13 mouse cellular contexts compared by ENCODE assay signal in the genomic region with DNA sequence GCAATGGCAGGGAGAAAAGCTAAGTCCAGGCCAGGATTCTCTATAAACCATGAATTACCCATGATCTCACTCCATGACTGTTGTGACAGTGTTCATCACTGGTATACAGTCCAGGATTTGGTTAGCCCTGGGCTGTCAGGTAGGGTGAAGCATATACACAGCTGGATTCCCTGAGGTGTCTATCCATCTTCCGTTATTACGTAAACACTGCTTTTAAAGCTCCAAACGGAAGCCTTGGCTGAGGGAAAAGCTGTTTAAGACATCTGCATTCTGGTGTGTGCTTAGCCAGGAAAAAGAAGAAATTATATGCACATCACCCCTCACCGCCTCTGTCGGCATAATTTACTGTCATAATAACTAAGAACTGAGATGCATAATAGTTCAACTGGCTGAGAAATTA.
A peak's percentile ranks its signal among the peaks of the same experiment; 100 is the strongest.
DNase-seq lines count a peak whose midpoint lies in the region; ATAC-seq lines count a peak whose summit lies in the region.
"Had no signal": no experiment of that assay in that cellular context is flagged by ENCODE, and none has a peak within 500 bp of the region (broad histone marks: within the 10 kb centered on the region; RNA-seq: fewer than 3 reads in every experiment).

No protein-coding gene starts in this region.

- H3K4me3 ChIP-seq in brown adipose tissue, adult 24 weeks (ENCODE audit: insufficient read depth, low read depth, low read length): no peak overlapping the region
- H3K4me3 ChIP-seq in forebrain, embryonic 16.5 days (replicated peaks; ENCODE audit: low read length): no peak overlapping the region
- no peak overlapping the region for H3K4me3 ChIP-seq in midbrain, embryonic 15.5 days
- H3K4me3 ChIP-seq: heart, embryonic 10.5 days; liver, embryonic 12.5 days had no signal

- H3K4me1 ChIP-seq in brown adipose tissue, adult 24 weeks (ENCODE audit: control insufficient read depth, insufficient read depth, insufficient read length, low read length): peaks cover 5% of the 10 kb centered on the region; the same call in 1 of the 2 replicates
- H3K4me1 ChIP-seq in forebrain, embryonic 16.5 days (replicated peaks; ENCODE audit: control insufficient read depth, insufficient read depth, low read length): peaks cover 16% of the 10 kb centered on the region
- peaks cover 20% of the 10 kb centered on the region for H3K4me1 ChIP-seq in midbrain, embryonic 15.5 days
- H3K4me1 ChIP-seq: liver, embryonic 12.5 days had no signal

- H3K27me3 ChIP-seq in forebrain, embryonic 16.5 days (replicated peaks; ENCODE audit: control insufficient read depth, insufficient read depth, low read length): no peaks in the 10 kb centered on the region
- no peaks in the 10 kb centered on the region for H3K27me3 ChIP-seq in midbrain, embryonic 15.5 days (replicated peaks)
- H3K27me3 ChIP-seq: liver, embryonic 12.5 days had no signal

- H3K9me3 ChIP-seq in forebrain, embryonic 16.5 days (ENCODE audit: control insufficient read depth, low read length): no peaks in the 10 kb centered on the region
- H3K9me3 ChIP-seq in midbrain, embryonic 15.5 days: no peaks in the 10 kb centered on the region
- H3K9me3 ChIP-seq: heart, embryonic 10.5 days; liver, embryonic 12.5 days had no signal

- H3K27ac ChIP-seq in brown adipose tissue, adult 24 weeks (replicated peaks; ENCODE audit: low read depth, low read length): 0 out of 2 replicates have a peak overlapping the region, but pooled peaks have one; percentile 5
- peak overlapping the region; percentile 80 for H3K27ac ChIP-seq in forebrain, embryonic 16.5 days (ENCODE audit: low read length)
- peak overlapping the region; percentile 68 for H3K27ac ChIP-seq in midbrain, embryonic 15.5 days
- H3K27ac ChIP-seq: heart, embryonic 10.5 days; liver, embryonic 12.5 days had no signal

- no peaks in the 10 kb centered on the region; the same call in 1 of the 2 replicates for H3K36me3 ChIP-seq in forebrain, embryonic 16.5 days (ENCODE audit: control insufficient read depth, insufficient read depth)
- H3K36me3 ChIP-seq in midbrain, embryonic 15.5 days (replicated peaks): 0 out of 2 replicates have a peak, but pooled peaks cover 7% of the 10 kb centered on the region
- H3K36me3 ChIP-seq: liver, embryonic 12.5 days had no signal

- peak; percentile 16 for DNase-seq in kidney, postnatal 10 days
- DNase-seq in kidney, adult 18-20 months: no peak
- no peak for DNase-seq in layer of hippocampus, postnatal 25 days (ENCODE audit: extremely low spot score in 1 of 2, low spot score in 1 of 2)
- no peak for DNase-seq in urinary bladder, postnatal 10 days (ENCODE audit: low spot score)
- DNase-seq: cerebellum, postnatal 25 days; heart, postnatal 36 days; kidney, postnatal 25 days; lung, postnatal 10 days had no signal

- ATAC-seq in forebrain, embryonic 16.5 days: peak; percentile 60
- ATAC-seq in midbrain, embryonic 15.5 days (replicated peaks): peak; percentile 83; the same call in 1 of the 2 replicates
- ATAC-seq: liver, embryonic 12.5 days had no signal

- no peak overlapping the region for H3K4me2 ChIP-seq in forebrain, embryonic 16.5 days (ENCODE audit: low read length)
- H3K4me2 ChIP-seq in midbrain, embryonic 15.5 days: no peak overlapping the region; the same call in 1 of the 2 replicates
- H3K4me2 ChIP-seq: liver, embryonic 12.5 days had no signal

- H3K9ac ChIP-seq in forebrain, embryonic 16.5 days (replicated peaks; ENCODE audit: low read depth, low read length): no peak overlapping the region
- no peak overlapping the region for H3K9ac ChIP-seq in midbrain, embryonic 15.5 days
- H3K9ac ChIP-seq: liver, embryonic 12.5 days had no signal

- WGBS in forebrain, embryonic 16.5 days: 47% methylated on average over 5 of the region's 5 CpGs
- 32% methylated on average over 5 of the region's 5 CpGs for WGBS in midbrain, embryonic 15.5 days

Comparison
In these comparisons a context has a peak if more than half of its experiments do, and no peak if none do; other contexts are left out.
1. H3K27ac ChIP-seq: peak in every context shown above with its lines; median percentile 80 in forebrain, embryonic 16.5 days; 68 in midbrain, embryonic 15.5 days; 5 in brown adipose tissue, adult 24 weeks.